Mouse (Mus musculus) spleen, postnatal 14 days (tissue): Measurements from ENCODE around the gene Arhgap30.

Experiments used
- DNase-seq, 2 experiments: peaks; one replicate each; pipeline ENCODE4 v3.0.0; 2021 to 2022; ENCODE audit warnings: low spot score in 2 of 2

The Arhgap30 gene

GRCm38 (mm10) chr1:171375646-171376097, 13.1 kb upstream of the Arhgap30 start:
- DNase-seq: no peak

GRCm38 (mm10) chr1:171378298-171378697, 10.5 kb upstream of the Arhgap30 start:
- DNase-seq: no peak

DNA sequence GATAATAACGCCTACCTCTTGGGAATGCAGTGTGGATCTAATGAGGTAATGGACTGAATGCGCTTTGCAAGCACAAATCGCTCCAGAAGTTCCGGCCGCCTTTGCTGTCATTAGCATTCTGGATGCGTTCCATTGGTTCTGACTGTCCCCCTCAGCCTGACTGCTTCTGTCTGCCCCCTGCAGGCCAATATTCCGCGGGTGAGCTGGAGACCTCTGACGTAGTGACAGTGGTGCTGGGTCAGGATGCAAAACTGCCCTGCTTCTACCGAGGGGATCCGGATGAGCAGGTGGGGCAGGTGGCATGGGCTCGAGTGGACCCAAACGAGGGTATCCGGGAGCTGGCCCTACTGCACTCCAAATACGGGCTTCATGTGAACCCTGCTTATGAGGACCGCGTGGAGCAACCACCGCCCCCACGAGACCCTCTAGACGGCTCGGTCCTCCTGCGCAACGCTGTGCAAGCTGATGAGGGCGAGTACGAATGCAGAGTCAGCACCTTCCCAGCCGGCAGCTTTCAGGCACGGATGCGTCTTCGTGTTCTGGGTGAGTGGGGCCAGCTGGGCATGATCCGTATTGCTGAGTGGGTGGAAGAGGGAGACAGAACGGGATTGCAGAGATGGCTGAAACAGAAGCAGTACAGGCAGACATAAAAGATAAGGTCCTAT, 8.7 kb upstream of the Arhgap30 start:
- DNase-seq: peak; percentile 55 to 74

DNA sequence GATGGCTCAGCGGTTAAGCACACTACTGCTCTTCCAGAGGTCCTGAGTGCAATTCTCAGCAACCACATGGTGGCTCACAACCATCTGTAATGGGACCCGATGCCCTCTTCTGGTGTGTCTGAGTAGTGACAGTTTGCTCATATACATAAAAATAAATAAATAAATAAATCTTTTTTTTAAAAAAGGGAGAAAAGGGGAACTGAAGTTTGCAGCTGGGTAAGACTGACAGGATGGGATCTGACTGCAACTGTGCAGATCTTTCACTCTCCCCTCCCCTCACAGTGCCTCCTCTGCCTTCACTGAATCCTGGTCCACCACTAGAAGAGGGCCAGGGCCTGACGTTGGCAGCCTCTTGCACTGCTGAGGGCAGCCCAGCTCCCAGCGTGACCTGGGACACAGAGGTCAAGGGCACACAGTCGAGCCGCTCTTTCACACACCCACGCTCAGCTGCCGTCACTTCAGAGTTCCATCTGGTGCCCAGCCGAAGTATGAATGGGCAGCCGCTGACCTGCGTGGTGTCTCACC, 6.6 kb upstream of the Arhgap30 start:
- DNase-seq: no peak

DNA sequence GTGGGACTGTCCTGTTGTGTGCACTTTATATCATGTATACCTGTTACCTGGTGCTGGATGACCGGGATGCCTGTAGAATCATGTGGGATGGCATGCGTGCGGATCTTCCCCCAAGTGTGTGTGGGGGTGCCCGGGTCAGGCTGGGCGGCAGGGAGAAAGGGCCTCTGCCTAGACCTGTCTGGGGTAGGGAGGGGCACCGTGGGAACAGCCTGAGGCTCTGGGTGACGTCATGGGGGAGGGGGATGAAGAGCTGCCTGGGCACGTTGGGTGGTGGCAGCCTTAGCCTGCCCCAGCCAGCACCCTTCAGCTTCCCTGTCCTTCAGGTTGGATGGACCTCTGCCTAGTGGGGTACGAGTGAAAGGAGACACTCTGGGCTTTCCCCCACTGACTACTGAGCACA, 4.4 kb upstream of the Arhgap30 start:
- DNase-seq: no peak

DNA sequence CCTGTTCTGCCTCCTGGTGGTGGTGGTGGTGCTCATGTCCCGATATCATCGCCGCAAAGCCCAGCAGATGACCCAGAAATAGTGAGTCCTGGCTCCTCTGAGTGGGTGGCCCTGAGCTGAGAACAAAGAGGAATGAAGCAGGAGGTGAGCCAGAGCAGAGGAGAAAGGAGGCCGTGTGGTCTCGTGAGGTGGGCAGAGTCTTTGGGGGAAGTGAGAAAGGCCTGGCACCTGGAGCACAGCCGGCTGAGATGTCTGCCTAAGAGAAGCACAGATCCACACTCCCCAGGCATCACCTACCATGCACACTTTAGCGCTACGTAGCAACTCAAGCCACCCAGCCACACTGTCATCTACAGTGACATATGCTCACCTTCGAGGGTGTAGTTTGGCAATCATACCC, 3.6 kb upstream of the Arhgap30 start:
- no peak for DNase-seq

- peak in 1 of 2 experiments; percentile 18 for DNase-seq
These were observed 1.7 kb upstream of the Arhgap30 start for GRCm38 (mm10) chr1:171387099-171387498.

- DNase-seq: peak; percentile 48 to 60
These were observed 1.3 kb downstream of the Arhgap30 start for GRCm38 (mm10) chr1:171390101-171390500.

DNA sequence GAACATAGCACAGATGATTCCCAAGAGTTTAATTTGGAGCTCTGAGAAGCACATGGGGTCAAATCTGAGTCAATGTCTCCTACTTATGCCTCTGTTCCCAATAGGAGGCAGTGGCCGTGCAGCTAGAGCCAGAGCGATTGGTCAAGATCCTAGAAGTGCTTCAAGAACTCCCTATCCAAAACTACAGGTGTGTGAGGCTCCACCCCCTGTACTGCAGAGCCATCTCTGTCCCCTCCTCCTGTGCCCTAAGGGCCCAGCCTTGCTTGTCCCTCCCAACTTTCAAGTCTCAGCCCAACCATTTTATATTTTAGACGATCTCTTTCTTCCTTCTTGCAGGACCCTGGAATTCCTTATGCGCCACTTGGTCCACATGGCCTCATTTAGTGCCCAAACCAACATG, 13.1 kb downstream of the Arhgap30 start:
- DNase-seq: no peak

- DNase-seq: no peak
These were observed 14.2 kb downstream of the Arhgap30 start for GRCm38 (mm10) chr1:171402991-171403390.

DNA sequence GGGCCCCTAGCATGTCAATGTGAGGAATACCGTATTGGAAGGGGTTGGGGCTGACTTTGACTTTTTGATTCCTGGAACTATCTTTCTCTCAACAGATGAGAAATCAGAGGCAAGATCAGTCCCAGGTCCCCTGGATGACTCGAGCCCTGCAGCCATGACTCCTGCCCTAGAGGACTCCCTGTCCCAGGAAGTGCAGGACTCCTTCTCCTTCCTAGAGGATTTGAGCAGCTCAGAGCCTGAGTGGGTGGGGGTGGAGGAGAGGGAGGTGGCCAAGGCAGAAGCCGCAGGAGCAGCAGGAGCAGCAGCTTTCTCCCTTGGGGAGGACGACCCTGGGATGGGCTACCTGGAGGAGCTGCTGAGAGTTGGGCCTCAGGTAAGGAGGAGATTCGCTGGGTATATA, 18.5 kb downstream of the Arhgap30 start:
- DNase-seq: no peak

GRCm38 (mm10) chr1:171410231-171410630, 21.5 kb downstream of the Arhgap30 start:
- DNase-seq: no peak

DNA sequence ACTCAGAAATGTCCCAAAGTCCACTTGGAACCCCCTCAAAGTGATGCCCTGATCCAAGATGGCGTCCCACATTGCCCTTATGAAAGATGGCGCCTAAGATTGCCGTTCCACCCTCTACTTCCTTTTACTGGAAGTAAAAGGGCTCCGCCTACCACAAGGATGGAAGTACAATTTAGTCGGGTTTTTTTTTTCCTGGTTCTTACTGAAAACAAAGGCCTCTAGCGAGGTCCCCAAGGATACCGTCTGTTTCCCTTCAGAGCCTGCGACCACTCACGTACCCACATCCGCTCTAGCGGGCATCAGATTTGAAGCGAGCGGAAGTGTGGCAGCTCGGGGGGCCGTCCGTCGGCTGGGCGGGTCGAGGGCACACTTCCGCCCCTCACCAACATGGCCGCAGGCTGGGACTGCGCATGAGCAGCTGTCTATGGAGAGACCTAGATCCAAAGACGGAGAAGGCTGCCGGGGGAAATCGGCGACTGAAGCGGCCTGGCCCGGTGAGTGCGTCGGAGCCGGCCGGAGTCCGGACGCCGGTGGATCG, 22.3 kb downstream of the Arhgap30 start, which contains the start of gene Usf1:
Gene Usf1, plus strand, starts transcription at position 367 of the 538 bp plus-strand sequence.
- peak; percentile 86 to 90 for DNase-seq

- peak; percentile 27 to 43 for DNase-seq
These were observed 22.8 kb downstream of the Arhgap30 start for GRCm38 (mm10) chr1:171411492-171411941.

DNA sequence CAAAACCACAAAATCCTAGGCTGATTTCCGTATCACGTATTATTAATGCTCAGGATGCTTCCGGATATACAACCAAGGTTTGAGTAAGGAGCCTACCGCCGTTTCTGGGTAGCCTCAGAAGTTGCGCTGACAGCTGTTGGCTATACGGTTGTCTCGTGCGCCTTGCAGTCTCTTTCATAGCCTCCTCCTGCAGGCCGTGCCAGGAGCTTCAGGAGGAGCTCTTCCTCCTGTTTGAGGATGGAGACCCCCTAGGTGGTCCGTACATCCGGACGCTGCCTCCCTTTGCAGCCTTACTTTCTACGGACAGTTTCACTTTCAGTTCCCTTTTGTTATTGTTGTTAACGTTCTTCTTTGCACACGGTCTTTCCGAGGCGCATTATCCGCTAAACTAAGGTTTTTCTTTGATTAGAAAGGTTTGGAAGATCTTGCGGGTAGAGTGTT, 23.3 kb downstream of the Arhgap30 start:
- peak; percentile 17 to 34 for DNase-seq

- no peak for DNase-seq
These were observed 23.7 kb downstream of the Arhgap30 start for GRCm38 (mm10) chr1:171412446-171412845.

- DNase-seq: no peak
These were observed 24.9 kb downstream of the Arhgap30 start for GRCm38 (mm10) chr1:171413608-171414007.

- DNase-seq: no peak
These were observed 29.9 kb downstream of the Arhgap30 start, which contains the start of gene Tstd1 for GRCm38 (mm10) chr1:171418660-171419059. Gene Tstd1, plus strand, starts transcription at chr1:171418872.

- no peak for DNase-seq
These were observed 30.6 kb downstream of the Arhgap30 start for GRCm38 (mm10) chr1:171419291-171419882.

GRCm38 (mm10) chr1:171419905-171420304, 31.2 kb downstream of the Arhgap30 start:
- DNase-seq: no peak

GRCm38 (mm10) chr1:171422504-171423095, 33.8 kb downstream of the Arhgap30 start:
- no peak for DNase-seq

GRCm38 (mm10) chr1:171424638-171425037, 35.9 kb downstream of the Arhgap30 start:
- no peak for DNase-seq
